Mouse (Mus musculus): ENCODE results near the gene Bag1.

Bag1 gene

DNA sequence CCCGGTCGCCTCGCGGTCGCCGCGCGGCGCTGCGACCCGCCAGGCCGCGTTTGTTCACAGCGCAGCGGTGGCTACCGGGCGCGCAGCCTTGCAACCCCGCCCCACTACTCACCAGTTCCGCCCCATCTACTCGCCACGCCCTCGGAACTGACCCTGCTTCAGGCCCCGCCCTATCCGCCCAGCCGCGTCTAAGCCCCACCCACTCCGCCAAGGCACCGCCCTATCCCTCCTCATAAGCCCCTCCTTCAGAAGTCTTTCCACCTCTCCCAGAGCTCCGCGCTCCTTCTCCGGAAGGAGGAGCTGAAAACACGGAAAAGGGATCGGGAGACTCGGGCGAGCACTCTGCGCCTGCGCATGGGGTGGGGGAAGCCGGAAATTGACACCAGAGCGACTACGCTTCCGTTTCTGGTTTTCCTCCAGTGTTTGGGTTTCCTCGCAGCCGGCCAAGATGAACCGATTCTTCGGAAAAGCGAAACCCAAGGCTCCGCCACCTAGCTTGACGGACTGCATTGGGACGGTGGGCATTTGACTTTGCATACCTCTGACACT, at the start of gene Bag1, which contains the start of gene Chmp5:
TSS of gene Bag1 (minus strand) at position 135 of the 549 bp plus-strand sequence.
TSS of gene Chmp5 (plus strand) at position 248 of the 549 bp plus-strand sequence.
- peak; percentile 100 for DNase-seq (ENCODE audit: low read depth, low spot score)

DNA sequence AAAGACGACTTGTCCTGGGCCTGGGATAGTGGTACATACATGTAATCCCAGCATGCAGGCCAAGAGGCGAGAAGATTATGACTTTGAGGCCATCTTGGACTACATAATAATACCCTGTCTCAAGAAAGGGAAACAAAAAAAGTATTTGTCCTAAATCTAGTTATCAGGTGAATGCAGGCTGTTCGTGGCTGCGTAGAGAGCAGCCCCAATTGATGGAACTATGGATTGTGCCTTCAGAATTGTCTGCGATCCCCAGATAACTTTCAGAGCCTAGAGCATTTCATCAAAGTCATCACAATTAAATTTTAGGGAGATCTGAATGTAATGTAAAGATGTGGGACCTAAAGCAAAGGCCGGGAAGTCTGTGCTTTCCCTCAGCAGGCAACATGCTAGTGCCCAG, 48.2 kb upstream of the Bag1 start:
- no peak for DNase-seq (ENCODE audit: low read depth, low spot score)

DNA sequence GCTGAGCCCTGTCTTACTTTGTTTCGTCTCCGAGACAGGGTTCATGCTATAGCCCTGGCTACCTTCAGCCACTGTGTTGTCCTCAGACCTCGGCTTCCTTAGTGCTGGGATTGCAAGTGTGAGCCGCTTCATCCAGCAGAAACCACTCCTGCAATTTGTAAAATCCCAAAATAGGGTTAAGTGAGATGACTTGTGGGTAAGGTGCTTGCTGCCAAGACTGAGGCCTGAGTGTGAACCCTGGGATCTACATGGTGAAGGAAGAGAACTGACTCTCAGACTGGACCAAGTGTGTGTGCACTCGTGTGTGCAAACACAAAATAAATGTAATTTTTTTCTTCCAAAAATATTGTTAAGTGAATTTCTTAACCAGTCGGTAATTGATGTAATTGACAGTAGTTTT, 41.5 kb upstream of the Bag1 start:
- no peak for DNase-seq (ENCODE audit: low read depth, low spot score)

DNA sequence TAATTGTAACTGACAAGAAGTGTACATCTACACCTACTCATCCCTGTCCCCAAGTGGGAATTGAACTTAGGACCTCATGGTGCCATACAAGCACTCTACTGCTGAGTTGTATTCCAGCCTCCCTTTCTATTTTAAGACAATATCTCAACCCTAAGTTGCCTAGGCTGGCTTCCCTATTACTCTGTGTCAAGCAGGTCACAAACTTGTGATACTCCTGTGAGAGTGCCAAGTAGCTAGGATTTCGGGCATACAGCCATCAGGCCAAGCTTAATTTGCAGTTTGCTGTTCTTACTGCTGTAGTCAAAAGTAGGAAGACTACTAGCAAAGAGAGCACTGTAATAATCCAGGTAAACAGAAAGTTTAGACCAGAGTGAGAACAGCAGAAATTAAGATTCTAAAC, 35.6 kb upstream of the Bag1 start:
- DNase-seq (ENCODE audit: low read depth, low spot score): no peak

DNA sequence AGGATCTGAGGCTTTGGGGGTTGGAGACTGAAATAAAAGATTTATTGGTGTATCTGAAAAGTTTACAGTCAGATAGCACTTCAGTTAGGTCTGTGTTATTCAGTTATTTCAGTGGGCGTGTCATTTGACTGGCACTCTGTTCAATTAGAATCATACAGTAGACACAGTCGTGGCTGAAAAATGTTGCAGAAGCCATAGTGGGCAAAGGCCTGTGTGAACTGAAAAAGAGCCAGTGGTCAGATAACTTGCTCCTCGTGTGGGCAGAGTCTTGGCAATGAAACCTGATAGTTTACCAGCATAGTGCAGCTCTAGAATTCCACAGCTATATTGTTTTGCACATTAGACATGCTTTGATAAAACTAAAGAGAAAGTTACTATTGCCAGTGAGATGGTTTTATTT, 34.4 kb upstream of the Bag1 start:
- DNase-seq (ENCODE audit: low read depth, low spot score): no peak

DNA sequence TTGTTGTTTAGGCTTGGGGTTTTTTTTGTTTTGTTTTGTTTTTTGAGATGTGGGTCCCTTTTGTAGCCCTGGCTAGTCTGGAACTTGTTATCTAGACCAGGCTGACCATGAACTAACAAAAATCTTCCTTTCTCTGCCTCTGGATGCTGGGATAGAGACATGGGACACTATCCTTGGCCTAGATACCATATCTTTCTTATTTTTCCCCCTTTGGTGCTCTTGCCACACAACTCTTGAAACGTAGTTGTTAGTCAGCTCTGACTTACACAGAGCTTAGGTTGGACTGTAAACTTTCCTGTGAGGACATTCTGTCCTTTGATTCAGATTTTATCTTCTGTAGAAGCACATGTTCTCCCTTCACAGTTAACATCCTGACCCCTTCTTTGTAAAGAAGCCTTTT, 31.3 kb upstream of the Bag1 start:
- DNase-seq (ENCODE audit: low read depth, low spot score): no peak

DNA sequence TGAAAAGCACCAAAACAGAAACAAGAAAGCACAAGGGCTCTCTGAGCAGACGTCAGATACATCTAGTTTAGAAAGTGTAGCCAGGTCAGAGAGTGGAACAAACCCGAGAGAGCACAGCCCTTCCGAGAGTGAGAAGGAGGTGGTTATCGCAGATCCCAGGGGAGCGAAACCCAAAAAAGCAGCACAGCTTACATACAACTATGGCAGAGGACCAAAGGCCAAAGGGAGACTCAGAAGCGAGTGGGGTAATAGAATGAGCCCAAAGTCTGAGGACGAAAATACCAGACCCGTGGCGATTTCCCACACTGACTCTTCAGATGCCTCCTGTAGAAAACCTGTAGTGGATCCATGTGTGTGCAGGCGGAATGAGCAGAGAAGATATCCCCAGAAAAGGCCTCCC, 28.6 kb upstream of the Bag1 start:
- no peak for DNase-seq (ENCODE audit: low read depth, low spot score)

DNA sequence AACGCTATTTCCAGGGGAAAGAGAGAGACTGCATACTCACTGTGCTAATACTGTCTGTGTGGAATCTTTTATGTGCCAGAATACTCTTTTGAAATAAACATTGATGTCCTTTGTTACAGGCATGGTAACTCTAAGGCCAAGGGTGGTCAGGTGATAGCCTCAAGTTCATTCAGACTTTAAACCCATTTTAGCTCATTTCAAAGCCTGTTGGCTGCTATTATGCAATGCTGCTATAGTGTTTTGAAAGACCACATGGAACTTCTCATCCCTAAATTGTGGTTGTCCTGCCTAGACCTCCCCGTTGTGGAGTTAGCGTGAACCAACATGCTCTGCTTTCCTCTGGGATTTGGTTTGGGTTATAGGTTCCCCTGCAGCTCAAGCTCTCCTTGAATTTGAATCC, 27.6 kb upstream of the Bag1 start:
- DNase-seq (ENCODE audit: low read depth, low spot score): no peak

DNA sequence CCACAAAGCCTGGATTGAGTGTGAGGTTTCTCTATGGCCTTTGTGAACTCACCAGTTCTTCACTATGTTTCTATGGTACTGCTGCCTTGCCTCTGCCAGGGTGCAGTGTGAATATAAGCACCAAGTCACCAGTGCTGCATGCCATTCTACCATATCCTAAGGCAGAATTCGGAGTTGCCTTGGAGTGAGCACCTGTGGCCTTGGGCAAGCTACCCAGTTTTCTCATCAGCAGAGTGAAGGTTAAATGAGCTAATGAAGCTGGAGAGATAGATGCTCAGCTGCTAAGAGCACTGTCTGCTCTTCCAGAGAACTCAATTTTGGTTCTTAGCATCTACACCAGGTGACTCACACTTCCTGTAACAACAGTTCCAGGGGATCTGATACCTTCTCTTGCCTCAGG, 25.9 kb upstream of the Bag1 start:
- peak; percentile 20 for DNase-seq (ENCODE audit: low read depth, low spot score)

DNA sequence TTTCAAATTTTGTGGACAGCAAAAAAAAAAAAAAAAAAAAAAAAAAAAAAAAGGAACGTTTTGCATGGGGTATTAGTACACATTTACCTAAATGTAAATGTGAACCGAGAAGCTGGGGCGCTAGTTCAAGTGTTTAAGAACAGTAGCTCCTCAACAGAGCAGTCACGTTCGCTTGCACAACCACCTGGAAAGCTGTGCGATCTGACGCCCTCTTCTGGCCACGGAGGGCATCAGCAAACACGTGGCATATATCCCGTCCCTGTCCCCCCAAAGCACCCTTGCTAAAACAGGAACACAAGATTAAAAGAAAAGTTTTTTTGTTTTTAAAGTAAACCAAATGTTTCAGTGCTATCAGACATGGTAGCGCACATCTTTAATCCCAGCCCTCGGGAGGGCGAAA, 23.6 kb upstream of the Bag1 start:
- DNase-seq (ENCODE audit: low read depth, low spot score): peak; percentile 58

DNA sequence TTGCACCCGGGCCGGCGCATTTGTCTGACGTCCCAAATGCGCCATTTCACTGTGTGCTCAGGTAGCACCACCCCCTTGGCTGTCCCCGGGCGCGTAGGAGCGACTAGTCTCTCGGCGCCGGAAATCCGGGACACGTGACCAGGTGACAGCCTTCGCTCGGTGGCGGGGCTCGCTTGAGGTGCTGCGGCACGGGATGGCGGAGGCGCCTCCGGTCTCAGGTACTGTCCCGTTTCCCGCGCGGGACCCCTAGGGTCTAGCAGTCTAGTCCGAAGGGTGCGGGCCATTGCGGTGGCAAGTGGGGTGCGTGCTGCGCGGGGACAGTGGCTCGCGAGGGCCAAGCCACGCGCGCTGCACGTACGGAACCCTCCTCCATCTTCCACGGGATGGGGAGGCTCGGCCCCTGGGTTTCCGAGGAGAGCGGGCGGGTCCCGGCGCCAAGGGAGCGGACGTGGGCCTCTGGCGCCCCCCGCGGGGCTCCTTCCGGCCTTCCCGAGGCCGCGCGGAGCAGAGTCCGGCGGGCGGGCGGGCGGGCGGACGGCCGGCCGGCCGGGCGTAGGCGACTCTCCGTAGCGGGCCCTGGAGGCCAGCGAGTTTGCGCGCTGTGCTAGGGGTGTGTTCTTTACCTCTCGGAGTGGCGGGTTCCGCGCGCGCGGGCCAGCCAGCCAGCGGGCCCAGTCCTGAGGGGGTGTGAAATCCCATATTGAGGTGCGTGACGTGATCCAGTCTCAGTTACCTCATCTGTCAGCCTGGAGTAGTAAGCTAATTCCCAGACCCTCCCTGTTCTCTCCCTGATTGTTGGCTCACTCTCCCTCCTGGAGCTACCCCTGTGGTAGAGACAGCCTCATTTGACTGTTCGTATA, 23.0 kb upstream of the Bag1 start, which contains the start of gene Nfx1:
TSS of gene Nfx1 (plus strand) at position 65 of the 860 bp plus-strand sequence.
- DNase-seq (ENCODE audit: low read depth, low spot score): peak; percentile 99

DNA sequence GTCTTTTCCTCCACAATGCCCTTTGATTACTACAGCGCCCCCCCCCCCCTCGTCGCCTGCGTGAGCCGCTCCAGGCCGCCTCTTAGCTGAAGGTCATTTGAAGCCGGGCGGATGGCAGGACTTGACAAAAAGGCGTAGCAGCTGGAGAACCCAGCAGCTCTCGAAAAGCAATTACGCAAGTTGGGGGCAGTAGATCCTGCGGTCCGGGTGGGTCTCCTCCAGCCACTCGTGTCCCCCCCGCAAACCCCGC, 22.4 kb upstream of the Bag1 start:
- no peak for DNase-seq (ENCODE audit: low read depth, low spot score)

DNA sequence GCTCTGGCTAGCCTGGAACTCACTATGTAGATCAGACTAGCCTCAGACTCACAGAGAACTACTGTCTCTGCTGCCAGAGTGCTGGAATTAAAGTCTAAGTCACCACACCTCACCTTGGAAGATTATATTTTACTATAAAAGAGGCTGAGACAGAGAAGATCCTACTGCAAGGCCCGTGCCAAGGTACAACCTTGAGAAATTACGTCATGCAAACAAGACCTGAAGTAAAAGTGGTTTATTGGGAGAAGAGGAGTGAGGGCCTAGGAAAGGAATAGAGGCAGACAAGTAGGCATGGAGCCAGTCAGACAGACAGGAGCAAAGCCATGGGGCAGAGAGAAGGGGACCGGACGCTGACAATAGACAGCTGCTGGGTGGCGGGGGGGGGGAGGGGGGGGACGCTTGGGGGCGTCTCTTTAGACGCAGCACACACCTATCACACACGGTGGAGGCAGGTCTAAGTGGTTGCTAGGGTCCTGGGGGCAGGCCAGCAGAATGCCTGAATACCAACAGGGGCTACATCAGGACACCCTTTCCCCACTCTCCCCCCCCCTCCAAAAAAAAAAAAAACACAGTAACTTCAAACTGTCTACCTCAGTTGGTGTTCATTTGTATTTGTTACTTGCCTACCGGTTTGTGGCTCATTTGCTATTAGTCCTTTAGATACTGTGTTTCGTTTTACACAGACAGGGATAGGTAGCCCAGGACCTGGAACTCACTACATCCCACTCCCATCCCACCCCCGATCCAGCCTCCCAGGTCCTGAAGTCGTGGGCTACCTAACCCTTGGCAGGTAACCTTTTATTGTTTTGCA, 21.9 kb upstream of the Bag1 start:
- DNase-seq (ENCODE audit: low read depth, low spot score): peak; percentile 28

DNA sequence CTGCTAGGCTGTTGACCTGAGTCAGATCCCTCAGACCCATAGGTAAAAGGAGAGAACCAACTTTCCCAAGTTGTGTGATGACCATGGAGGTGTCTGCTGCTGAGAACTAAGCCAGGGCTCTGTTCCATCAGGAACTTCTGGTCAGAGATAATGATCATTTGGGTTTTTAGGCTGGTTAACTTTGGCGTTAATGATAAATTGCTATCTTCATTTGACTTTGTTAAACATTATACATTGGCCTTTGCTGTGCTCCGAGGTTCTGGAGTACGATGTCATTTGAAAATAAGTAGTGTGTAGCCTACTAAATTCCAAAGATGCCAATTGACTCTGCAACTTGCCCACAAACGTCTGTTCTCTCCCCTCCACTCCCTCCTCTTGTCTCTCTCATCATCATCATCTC, 21.1 kb upstream of the Bag1 start:
- DNase-seq (ENCODE audit: low read depth, low spot score): no peak

DNA sequence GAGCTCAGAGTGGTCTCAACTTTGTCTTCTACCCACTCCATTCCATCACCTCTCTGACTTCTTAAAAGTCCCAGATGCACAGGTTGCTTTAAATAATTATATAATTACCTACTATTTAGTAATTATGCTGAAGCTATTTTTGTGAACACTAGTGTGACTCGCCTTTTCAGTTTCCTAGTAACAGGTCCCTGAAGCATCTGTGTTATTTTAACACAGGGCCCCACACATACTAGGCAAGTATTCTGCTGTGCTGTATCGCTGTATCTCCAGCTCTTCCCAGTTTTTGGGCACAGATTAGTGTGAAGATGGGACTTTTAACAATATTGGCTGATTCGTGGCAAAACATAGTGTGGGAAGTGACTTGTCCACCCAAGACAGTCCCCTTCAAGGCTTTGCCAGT, 15.4 kb upstream of the Bag1 start:
- peak; percentile 52 for DNase-seq (ENCODE audit: low read depth, low spot score)

DNA sequence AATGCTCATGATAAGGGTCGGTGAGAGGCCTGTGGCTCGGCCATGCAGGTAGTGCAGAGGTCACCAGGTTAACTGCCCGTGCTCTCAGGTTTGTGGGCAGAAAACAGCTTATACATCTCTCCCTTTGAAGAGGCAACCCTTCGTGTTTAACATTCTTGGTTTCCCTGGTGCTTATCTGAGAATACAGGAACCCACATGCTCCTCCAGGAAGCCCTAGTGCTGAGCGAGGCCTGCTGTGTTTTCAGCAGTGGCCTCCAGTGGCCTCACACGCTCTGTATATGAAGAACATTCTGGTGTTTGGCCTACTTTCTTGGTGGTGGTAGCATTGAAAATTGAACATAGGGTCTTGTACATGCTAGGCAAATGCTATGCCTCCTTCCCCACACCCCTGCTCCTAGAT, 7.8 kb upstream of the Bag1 start:
- DNase-seq (ENCODE audit: low read depth, low spot score): no peak

DNA sequence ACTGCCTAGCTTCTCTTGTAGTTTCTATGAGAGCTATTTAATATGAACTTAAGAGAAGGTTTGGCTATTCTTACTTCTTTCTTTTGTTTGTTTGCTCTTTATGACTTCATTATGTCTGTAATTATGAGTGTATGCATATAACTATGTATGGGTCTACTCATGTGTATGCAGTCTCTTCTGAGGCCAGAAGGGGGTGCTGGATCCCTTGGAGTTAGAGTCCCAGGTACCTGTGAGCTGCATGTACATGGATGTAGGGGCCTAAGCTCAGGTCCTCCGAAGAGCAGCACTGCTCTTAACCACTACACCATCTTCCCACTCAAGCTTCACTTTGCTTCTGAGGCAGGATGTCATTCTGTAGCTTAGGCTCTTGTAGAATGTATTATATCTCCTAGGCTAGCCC, 5.4 kb upstream of the Bag1 start:
- peak; percentile 47 for DNase-seq (ENCODE audit: low read depth, low spot score)

DNA sequence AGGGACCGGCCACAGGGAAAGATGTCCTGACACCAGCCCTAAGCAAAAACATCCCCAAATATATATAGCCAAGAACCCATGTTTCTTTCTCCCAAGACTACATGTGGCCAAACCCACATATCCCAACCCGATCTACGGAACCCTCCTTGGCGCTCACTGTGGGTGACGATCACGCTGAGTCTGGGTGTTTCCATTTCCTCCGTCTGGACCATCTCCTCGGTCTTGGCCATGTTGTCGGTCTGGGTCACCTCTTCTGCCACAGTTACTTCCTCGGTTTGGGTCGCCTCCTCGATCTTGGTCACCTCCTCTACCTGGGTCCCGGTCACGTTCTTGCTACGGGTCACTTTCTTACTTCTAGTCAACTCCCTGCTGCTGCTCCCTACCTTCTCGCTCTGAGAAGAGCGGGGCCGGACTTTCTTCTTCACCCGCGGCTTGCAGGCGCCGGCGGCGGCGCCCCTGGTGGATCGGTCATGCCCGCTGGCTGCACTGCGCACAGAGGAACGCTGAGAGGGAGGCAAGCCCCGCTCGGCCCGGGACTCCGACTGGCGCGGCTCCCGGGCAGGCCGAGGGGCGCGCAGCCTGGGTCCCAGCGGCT, 432 bp downstream of the Bag1 start:
- DNase-seq (ENCODE audit: low read depth, low spot score): peak; percentile 32

DNA sequence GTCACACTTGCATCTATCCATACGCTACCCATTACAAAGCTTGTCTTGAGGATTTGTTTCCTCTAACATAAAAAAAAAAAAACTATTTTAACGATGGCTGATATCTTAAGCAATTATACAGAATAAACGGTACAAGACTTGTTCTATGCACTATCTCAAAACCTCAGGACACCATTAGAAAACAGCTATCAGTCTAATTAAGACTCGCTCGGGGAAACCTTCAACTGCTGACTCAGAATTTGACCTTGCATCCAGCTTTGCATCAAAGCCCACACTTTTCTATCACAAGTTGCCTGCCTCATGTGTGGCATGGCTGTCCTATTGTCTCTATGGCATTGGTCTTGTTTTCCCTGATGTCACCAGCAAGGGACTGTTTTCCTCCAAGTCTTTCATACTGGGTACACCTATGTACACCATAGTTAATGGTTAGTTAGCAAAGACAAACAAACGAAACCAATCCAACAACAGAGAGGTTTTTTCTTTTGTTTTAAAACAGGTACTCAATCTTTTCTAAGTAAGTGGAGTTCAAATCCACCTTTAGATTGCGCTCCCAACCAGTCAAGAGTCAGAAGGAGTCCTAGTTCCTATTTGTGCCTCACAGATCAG, 1.5 kb downstream of the Bag1 start:
- DNase-seq (ENCODE audit: low read depth, low spot score): no peak

DNA sequence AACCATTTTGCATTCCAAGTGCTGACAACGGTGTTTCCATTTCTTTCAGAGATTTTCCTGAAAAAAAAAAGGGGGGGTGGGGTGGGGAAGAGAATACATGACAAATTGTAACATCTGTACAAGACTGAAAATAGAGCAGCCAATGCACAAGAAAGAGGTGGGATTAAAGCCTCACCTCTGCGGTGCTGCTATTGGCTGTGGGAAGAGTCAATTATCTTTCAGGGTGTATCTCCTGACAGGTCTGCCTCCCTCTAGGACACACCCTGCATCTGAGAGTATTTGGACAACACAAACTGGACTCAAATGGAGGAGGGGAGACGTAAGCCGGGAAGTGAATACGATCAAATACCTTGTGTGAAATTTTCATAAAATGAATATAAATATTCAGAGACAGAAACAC, 4.4 kb downstream of the Bag1 start:
- DNase-seq (ENCODE audit: low read depth, low spot score): no peak

DNA sequence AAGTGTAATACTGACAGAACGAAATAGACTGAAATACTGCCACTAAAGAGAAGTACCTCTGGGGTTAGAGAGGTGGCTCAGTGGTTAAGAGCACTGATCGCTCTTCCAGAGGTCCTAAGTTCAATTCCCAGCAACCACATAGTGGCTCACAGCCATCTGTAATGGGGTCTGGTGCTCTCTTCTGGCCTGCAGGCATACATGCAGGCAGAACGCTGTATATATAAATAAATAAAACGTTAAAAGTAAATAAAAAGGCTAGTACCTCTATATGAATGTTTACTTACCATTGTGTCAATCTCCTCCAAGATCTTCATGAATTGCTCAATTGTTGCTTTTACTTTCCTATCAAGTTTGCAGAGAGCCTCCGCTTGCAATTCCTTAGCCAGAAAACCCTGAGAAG, 9.3 kb downstream of the Bag1 start:
- DNase-seq (ENCODE audit: low read depth, low spot score): no peak
